Mouse (Mus musculus) right cerebral cortex, adult 2 months (tissue): Measurements from ENCODE around the gene Acads.
A peak's percentile ranks its signal among the peaks of the same experiment; 100 is the strongest.
"Not testable (repeated sequence)": the region's sequence is repeated elsewhere in the genome, so short reads cannot be mapped to it uniquely, and the experiment has no call there.

Experiments used
- DNase-seq, 2 experiments: peaks; one replicate each; pipeline ENCODE4 v3.0.0; 2021 to 2022; ENCODE audit warnings: low spot score in 2 of 2

Gene Acads

DNA sequence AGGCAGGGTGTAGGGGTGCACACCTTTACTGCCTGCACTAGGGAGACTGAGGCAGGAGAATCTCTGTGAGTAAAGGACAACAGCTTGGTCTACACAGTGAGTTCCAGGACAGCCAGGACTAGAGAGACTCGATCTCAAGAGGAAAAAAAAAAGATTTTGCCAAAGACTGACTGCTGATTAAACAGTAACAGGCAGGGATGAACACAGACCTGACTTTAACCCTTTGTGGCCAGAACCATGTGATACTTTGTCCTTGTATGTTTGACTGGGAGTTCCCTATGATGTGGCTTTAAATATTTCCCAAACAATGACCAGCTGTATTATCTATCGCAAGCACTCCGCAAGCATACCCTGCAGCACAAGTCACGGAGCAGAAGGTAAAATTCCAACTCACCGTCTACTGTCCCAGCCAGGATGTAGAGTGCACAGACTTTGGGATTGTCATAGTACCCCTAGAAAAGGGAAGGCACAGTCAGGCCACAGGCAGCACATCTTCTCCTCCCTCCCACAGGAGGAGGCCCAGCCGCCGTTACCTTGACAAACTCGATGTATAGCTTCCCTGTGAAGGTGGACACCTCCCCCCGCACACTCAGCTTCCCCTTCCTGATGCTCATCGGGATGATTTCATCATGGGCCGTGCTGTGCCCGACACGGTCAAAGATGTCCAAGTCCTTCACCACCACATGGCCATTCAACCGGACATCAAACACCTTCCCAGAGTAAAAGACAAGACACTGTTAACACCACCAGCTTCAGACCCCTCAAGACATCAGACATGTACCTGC, 30.7 kb upstream of the Acads start:
- no peak for DNase-seq

DNA sequence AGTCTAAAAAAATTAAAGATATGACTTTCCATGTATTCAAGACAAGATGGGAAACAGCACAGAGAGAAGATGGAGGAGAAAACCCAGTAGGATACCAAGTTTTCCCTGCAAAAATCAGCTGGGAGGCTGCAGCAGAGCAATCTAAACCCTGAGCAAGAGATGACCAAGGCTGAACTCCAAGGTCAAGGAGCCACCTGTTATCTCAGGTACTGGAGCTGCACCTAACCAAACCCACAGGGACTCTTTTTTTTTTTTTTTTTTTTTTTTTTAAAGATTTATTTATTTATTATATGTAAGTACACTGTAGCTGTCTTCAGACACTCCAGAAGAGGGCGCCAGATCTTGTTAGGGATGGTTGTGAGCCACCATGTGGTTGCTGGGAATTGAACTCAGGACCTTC, 29.7 kb upstream of the Acads start:
- DNase-seq, result not testable (repeated sequence)

DNA sequence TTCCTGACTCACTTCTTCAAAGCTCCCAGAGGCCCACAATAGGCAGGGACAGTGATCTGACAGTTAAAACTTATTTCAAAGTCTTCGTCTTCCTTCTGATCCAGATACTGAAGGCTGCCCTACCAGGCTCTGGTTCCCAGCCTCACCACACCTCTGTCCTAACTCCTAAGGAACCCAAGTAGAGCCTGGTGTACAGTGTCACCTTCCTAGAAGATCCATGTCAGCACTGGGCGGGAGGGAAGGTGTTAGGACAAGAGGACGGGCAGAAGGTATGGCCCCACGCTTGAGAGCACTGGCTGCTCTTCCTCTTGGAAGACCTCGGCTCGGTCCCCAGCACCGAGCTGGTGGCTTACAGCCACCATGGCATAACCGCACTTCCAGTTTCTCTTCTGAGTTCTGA, 29.2 kb upstream of the Acads start:
- no peak for DNase-seq

DNA sequence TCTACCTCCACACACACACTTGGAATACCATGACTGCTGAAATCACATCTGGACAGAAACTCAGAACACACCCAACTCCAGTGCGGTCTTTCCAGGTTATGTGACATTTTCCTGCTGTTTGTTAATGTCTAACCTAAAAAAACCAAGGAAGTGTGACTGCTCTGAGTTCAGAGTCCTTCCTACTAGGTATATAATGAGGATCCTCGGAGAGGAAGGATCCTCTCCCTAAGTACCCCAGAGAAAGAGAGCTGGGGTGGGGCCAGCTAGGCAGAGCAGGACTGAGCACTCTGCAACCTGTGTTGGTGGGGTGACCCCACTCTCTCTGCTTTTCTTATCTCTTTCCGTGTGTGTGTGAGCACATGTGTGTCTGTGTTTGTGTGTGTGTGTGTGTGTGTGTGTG, 28.2 kb upstream of the Acads start:
- DNase-seq, result no peak

DNA sequence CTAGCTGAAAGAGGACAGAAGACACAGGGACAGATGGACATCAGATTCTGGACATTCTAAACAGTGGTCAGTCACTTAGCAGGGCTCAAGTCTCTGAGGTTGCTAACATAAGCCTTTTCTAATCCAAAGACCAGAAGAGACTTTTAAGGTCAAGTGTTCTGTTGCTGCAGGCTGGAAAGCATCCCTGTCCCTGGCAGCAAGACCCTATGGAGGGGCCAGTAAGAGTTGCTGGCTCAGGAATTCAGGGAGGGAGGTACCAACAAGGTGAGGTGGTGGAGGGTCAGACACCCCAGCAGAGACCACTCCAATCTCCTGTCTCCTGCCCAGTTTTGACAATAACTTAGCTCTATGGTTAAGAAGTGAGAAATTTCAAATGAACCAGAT, 27.6 kb upstream of the Acads start:
- no peak for DNase-seq

DNA sequence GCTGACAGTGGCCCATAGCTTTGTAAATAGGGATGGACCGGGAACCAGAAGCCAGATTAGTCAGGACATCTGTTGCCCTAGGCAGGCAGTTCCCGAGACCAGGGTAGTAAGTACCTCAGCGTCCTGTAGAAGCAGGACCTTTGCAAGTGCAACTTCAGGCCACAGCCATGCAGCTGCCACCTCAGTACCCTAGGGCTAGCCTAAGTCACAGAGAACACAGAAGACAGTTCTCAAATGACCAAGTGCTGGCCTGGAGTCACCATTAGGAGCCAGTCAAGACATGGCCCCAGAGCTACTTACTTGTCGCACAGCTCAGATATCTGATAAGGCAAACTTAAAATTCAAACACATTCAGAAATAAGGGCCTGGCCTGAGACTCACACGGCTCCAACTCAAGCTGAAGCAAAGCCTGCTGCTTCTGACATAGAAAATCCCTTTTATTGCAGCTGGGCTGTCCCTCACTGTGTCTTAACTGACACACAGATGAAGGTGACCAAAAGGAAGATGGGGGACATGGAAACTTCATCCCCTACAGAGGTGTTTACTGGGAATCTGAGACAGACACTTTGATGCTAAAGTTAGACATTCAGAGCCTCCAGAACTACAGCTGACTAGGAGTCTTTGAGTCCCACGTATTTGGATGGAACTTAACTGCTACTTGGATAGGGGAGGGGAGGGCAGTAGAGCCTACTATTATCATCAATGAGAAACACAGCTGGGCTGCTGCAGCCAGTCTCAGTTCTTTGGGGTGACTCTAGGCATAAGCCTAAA, 27.0 kb upstream of the Acads start:
- no peak for DNase-seq

DNA sequence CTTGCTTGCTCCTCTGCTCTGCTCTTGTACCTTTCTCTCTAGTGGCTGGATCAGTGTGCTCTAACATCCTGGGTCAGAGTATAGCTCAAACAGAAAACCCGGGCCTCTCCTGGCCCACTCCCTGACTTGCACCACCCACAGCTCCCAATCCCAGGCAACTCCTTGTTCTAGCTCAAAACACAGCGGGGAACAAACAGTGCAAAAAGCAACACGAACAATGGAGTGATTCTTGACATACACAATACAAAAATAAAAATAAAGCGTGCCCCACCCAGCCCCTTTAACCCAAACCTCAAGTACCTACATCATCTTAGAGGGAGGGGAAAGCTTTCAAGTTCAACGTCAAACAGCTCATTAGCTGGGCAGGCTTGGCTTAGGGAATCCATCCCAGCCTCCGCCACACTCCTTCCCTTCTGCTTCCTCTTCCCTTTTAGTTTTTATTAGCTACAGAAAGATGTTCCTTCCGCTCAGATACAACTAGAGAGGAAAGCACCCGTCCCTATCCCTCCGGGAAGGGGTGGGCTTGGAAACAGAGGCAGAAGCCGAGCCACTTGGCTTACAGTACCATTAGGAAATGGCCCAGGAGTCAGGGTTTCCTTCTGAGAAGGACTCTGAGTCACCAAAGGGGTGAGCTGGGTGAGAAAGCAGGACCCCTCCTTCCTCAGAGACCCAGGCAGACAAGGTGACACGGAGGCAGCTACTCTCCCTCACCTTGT, 26.3 kb upstream of the Acads start:
- DNase-seq, result no peak

DNA sequence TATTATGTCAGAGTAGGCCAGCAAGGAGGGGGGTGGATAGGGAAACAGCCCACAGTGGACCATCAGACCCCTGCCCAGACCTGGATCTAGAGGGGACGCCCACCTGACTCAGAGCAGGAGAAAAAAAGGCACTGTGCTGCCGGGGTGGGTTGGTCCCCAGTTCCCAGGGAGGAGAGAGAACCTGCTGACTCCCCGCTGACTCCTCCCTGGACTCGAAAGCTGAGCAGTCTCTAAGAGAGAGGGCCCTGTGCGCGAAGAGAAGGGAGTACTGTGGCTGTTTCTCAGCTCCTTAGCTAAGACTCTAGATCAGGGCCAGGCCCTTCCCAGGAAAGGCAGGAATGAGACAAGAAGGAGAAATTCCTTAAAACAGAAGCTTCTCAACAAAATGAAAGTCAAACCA, 25.3 kb upstream of the Acads start:
- no peak for DNase-seq

DNA sequence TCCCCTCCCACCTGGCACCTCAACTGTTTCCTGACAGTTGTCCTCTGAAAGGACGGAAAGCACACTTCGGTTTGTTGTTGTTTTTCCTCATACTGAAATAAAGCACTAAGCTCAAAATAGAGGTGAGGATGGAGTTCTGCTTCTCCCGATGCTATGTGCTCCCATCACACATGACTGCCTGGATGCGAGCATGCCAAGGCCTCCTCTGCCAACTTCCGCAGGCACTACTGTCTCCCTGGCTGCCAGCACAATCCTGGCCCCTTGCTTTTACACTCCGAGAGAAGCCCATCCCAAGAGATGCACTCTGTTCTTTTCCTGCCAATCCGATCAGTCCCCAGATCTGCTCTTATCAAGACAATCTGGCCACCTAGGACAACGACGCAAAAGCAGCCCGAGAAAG, 24.4 kb upstream of the Acads start:
- DNase-seq, result peak in 1 of 2 experiments; percentile 39

DNA sequence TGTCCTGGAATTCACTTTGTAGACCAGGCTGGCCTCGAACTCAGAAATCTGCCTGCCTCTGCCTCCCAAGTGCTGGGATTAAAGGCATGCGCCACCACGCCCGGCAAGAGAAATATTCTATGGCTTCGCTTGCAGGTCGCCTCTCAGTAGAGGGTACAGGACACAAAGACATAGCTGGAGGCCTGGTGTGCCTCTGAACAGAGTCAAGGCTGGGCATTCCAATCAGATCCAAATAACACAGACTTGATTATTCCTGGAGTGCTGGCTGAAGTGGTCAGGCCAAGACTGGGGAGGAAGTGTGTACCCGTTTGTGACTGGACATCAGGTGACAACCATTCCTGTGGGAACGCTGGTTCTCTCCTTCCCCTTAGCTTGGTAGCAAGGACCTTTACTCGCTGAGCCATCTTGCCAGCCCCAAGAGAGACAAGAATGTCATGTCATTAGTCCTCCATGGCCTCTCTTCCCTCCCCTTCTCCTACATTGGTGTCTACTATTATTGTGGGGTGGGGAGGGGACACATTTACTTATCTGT, 23.1 kb upstream of the Acads start:
- no peak for DNase-seq

DNA sequence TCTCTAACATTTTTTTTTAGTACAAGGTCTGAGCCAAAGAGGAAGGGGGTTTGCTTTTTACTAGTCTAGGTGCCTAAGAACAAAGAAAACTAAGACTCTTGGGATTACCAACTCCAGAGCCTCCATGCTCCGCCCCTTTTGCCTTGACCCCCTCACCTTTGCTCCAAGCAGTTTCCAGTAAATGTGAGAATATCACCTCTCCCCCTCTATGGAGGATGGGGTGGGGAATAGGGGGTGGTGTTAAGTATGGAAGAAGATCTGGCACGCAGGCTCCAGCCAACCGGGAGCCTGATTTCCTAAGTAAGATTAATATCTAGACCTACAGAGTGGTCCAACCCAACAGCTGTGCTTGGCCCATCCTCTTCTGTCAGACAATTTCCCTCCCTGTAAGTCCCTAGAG, 21.6 kb upstream of the Acads start:
- DNase-seq, result no peak

DNA sequence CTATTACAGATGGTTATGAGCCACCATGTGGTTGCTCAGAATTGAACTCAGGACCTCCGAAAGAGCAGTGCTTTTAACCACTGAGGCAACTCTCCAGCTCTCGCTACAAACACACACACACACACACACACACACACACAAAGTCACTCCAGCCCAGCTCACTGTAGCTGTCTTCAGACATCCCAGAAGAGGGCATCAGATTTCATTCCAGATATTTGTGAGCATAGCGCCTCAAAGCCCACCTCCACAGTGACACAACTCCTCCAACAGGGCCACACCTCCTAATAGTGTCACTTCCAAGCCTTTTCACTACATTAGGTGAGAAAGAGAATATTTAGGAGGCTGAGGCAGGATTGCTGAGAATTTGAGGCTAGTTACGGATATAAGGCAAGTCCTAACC, 20.0 kb upstream of the Acads start:
- no peak for DNase-seq

DNA sequence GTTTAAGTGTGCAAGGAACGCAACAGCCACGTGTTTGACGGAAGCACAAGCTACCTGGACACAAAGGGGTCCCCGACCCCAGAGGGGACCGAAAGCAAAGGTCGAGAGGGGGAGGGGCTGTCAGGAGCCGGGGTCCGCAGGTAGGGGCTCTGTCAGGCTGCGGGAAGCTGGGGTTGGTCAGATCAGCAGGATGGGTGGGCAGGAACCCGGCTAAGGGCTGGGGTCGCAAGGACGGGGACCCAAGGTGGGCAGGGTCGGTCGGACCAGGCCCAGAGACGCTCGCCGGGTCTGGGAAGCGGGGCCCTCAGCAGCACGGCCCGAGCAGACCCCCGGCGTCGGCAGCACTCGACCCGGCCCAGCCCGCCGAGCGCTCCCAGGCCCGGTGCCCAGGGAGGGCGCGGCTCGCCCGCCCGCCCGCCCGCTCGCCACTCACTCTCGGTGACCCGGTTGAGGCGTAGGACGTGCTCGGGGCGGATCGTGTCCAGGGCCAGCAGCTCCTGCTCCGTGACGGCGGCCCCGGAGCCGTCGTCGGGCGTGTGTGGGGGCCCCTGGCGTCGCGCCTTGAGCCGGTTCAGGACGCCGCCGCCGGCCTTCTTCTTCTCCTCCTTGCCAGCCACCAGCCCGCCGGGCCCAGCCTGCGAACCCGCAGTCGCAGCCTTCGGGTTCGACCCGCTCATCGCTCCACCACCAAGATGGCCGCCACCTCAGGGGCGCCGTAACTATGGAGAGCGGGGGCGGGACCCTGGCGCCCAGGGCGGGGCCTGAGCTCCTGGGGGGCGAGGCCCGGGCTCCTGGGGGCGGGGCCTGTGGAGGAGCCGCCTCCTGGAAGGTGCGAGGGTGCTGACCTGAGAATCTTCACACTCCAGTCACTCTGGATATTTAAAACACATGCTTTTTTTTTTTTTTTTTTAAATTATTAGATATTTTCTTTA, 15.4 kb upstream of the Acads start, which contains the start of gene Unc119b:
Unc119b (minus strand) TSS at position 742 of the 932 bp plus-strand sequence.
- DNase-seq, result peak; percentile 84 to 85

DNA sequence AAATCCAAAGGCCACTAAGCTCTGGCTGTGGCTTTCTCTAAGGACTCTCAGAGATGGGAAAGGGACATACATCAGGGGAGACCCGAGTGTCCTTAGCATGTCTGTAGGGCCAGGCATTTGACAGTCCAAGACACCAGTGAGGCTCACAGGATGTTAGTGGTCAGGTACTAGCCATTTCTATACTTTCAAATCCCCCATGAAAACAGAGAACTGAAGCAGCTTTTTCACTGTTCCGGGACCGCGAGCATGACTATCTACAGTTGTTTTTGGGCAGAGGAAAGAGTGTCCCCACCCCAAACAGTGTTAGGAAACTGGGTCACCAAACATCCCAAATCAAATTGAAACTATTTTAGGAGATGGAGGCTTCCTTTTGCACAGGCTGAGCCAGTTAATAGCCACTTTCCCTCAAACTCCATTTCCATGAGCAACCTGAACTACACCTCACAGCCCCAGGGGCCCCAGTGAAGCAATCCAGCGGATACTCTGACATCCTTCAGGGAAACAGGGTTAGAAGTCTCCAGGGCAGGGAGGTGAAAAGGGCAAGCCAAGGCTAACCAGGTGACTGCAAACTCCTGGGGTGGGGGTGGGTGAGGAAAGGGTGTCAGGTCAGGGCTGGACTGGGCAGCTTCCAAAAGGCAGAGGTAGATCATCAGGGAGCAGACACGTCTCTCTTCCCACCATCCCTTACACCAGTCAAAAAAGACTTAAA, 14.4 kb upstream of the Acads start:
- no peak for DNase-seq

DNA sequence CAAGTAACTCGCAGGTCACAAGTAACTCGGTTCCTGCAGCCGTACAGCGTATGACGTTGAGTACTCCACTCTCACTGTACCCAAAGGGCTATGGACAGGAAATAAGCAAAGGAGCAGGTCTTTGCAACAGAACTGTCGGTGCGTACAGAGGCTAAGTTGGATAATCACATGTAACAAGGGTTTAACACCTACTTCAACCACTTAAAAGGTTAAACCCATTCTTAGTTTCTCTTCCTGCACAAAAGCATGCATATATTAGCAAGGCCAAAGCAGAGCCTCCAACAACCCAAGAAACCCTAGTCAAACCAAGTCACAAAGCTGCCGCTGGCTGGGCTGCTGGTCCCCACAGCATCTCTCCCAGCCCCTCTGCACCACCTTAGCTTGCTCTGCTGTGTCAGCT, 13.3 kb upstream of the Acads start:
- no peak for DNase-seq

DNA sequence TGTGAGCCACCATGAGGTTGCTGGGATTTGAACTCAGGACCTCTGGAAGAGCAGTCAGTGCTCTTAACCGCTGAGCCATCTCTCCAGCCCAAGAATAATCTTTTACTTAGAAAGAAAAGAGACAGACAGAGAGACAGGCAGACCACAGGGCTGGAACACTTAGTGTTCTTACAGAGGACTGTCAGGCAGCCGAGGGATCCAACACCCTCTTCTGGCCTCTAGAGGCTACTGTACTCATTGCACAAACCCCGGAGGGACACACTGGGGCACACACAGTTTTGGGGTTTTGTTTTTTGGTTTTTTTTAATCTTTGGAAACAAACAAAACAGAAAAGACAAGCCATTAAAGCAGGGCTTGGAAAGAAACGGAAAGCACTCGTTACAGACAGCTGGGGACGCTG, 10.2 kb upstream of the Acads start:
- no peak for DNase-seq

DNA sequence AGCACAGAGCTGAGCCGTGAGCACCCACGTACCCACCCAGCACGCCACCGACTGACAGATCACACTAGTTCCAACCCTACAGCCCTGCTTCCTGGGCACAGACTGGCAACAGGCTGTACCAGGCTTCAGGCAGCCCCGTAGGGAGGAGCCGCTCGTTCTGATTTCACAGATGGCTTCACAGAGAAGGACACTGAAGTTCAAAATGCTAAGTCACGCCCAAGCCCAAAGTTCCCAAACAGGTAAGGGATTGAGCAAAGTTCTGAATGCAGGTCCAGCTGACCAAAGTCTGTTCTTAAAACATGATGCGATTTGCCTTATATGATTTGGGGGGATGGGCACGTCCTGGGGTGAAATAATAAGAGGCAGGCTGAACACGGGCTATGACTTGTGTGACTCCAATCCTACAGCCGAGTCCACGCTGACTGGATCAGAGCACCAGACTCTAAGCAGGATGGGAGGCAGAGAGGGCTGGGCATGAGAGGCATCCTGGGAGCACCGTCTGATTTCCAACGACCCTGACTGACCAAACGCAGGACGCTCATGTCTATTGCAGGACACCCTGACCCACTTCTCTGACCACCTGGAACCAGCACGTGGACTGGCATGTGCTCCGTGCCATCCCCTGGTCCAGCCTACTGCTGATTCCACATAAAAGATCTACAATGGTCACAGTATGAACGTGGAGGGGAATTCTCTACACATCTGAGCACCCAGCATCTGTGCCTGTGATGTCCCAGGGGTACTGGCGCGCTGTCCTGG, 8.5 kb upstream of the Acads start:
- DNase-seq, result no peak

DNA sequence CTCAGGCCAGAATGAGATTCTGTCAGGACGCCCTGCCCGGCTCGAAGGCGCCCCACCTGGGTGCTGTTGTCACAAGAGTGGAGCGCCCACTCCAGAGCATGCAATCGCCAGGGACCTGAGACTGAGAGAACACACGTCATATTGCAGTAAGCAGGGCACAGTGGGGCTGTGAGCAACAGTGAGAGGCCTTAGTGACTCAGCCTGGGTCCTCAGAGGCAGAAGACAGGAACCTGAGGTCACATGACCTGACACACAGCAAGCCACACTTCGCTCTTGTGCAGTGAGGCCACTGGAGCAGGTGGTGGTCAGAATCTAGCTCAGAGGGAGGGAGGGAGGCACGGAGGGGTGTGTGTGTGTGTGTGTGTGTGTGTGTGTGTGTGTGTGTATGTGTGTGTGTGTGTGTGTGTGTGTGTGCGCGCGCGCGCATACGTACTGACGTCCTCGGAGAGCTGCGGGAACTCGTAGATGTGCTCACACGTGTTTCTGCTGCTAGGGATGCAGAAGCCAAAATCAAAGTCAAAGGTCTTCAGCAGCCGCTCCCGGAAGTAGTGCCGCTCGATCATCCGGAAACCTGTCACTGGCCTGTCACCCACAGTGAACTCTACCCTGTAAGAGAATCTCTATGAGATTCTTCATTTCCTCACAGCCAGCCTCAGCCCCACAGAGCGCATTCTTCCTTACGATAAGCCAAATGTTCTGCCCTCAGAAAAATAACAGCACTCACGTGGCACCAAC, 7.6 kb upstream of the Acads start:
- DNase-seq, result no peak

DNA sequence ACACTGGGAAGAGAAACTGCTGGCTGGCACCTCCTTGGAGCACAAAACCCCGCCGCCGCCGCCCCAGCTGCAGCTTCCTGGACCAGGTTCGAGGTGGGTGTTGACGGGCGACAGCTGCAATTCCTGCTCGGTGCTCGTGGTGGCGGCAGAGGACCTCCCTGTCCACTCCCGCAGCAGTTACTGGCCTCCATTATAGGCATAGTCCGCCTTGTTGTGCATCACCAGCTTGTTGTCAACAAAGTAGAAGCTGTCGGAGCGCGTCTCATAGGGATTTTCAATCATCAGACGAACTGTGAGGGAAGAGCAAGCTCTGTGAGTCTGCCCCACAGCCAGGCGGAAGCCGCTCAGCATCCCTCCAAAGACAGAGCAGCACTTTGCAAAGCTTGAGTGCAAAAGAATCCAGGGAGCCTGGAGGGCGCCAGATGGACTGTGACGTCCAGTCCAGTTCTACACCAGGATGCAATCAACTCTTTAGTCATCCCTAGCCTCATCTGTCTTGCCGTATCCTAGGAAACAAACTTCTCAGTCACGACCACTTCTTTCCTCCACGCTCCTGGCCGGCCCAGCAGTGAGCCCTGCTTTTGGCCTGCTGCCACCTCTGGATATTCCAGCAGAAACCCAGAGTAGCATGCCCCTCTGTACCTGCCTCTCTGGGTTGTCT, 6.2 kb upstream of the Acads start:
- peak; percentile 87 to 91 for DNase-seq
